Mouse (Mus musculus) heart, adult 2 months (tissue): ENCODE results near the gene Apoh. TPM values are rescaled to one million over a fixed set of nuclear protein-coding genes. Genes with fewer than 3 reads are reported as not detected.

Source experiments
- DNase-seq, 2 experiments: peaks; one replicate each; pipeline ENCODE4 v3.0.0; 2021
- H3K27ac ChIP-seq: fragments of 200-600 bp; 2 replicates; pipeline ENCODE4 v1.8.1; 2022
- H3K27me3 ChIP-seq: fragments of 200-500 bp; 2 replicates; pipeline ENCODE4 v1.6.1; 2012; ENCODE audit warnings: mild to moderate bottlenecking, low read length, inconsistent platforms, mixed read lengths; ENCODE audit not compliant: control insufficient read depth, insufficient read depth
- H3K36me3 ChIP-seq: fragments of 200-500 bp; 2 replicates; pipeline ENCODE4 v1.6.1; 2012; ENCODE audit warnings: low read length, inconsistent platforms; ENCODE audit not compliant: control insufficient read depth, insufficient read depth
- H3K4me1 ChIP-seq: fragments of 200-500 bp; 2 replicates; pipeline ENCODE4 v1.6.1; 2011; ENCODE audit warnings: low read length; ENCODE audit not compliant: control insufficient read depth, insufficient read depth
- H3K4me3 ChIP-seq: fragments of 200-600 bp; 2 replicates; pipeline ENCODE4 v1.8.1; 2022
- H3K79me2 ChIP-seq: fragments of 200-500 bp; replicated peaks from 2 replicates; pipeline ENCODE4 v1.6.1; 2012; ENCODE audit warnings: mild to moderate bottlenecking, inconsistent platforms, low read length, moderate library complexity, mixed read lengths; ENCODE audit not compliant: control insufficient read depth, insufficient read depth
- H3K9ac ChIP-seq: fragments of 200-500 bp; 2 replicates; pipeline ENCODE4 v1.6.1; 2012; ENCODE audit warnings: low read depth, mild to moderate bottlenecking, control low read depth, inconsistent platforms, low read length, mixed read lengths
- CTCF ChIP-seq: fragments of 200-600 bp; IDR thresholded peaks from 2 replicates; pipeline ENCODE4 v1.8.1; 2022; ENCODE audit warnings: antibody characterized with exemption, mild to moderate bottlenecking, moderate library complexity
- EP300 ChIP-seq: fragments of 200-500 bp; IDR thresholded peaks from 2 replicates; pipeline ENCODE4 v1.6.1; 2011; ENCODE audit warnings: low read depth, low read length, control low read depth; ENCODE audit not compliant: insufficient read depth
- POLR2A ChIP-seq: fragments of 200-500 bp; IDR thresholded peaks from 2 replicates; pipeline ENCODE4 v1.6.1; 2011; ENCODE audit warnings: mild to moderate bottlenecking, low read depth, low read length, control low read depth; ENCODE audit not compliant: insufficient read depth
- WGBS: fragments of 180-500 bp; shearing (Covaris S2); methylation state at CpG from one replicate; pipeline ENCODE4 v1.1.7; 2018; 5-methylcytosine and 5-hydroxymethylcytosine counted together
- intact Hi-C: fragments of 180-260 bp; cut with DNase I; formaldehyde crosslinking; loops from one replicate; pipeline ENCODE4 v1.15.1; 2025
- polyA plus RNA-seq: library from polyadenylated mRNA; depleted of rRNA; stranded (reverse); fragments of >200 nt; gene quantifications from 2 replicates; pipeline ENCODE4 v1.2.3, GENCODE M21; 2012
- total RNA-seq, 2 experiments: library from RNA; stranded (reverse); gene quantifications; 2 replicates each; pipeline ENCODE4 v1.2.3; 2021

Apoh gene
- total and polyA plus RNA-seq, 3 experiments: 0.35 TPM; not detected in 2

DNA sequence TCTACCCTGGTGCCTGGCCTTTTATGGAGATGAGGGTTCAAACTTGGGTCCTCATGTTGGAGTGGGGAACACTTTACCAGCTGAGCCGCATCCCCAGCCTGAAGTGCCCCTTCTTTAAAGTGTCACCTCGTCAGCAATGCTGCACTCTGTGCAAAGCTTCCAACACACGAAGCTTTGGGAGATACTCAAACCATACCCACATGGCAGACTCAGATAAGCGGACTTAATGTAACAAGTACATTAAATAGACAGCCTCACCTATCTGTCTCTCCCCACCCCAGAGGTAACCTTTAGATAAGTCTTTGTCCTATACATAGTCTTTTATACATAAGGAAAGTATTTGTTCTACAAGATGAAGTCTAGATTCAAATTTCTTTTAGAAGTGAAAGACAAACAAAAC lies 17.8 kb downstream of the Apoh start:
- no peak overlapping the region for H3K27ac ChIP-seq
- DNase-seq: no peak
- no peaks in the 10 kb centered on the region for H3K27me3 ChIP-seq
- TF ChIP-seq POLR2A (no peak), CTCF (no peak), EP300 (no peak)
- H3K79me2 ChIP-seq: no peaks in the 10 kb centered on the region
- no peaks in the 10 kb centered on the region for H3K4me1 ChIP-seq
- no peak overlapping the region for H3K9ac ChIP-seq
- H3K4me3 ChIP-seq: no peak overlapping the region
- H3K36me3 ChIP-seq: no peaks in the 10 kb centered on the region
- 75% methylated on average over 4 of the region's 4 CpGs for WGBS
- intact Hi-C loops: no loop called here

GRCm38 (mm10) chr11:108362965-108363364 lies 19.8 kb downstream of the Apoh start:
- H3K4me1 ChIP-seq: no peaks in the 10 kb centered on the region

DNA sequence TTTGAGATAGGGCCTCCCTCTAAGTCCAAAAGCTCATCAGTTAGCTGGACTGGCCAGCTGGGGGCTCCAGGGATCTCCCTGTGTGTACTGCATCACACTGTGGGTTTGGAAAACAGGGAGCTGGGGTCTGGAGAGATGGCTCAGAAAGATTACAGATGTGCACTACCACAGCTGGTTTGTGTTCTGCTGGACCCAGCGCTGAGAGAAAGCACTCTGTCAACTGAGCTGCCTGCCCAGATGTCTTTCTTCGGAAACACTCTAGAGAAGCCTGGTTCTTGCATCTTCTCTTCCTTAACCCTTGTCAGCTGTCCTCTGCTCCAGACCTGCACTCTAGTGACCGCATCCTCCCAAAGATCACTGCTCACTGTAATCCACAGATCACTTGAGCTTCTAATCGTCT lies 20.8 kb downstream of the Apoh start:
- Histone ChIP-seq H3K27ac (no peak overlapping the region), H3K4me1 (no peaks in the 10 kb centered on the region), H3K9ac (no peak overlapping the region), H3K79me2 (no peaks in the 10 kb centered on the region), H3K36me3 (no peaks in the 10 kb centered on the region), H3K27me3 (no peaks in the 10 kb centered on the region), H3K4me3 (no peak overlapping the region)
- DNase-seq: no peak
- TF ChIP-seq CTCF (no peak), EP300 (no peak), POLR2A (no peak)
- intact Hi-C loops: no loop called here
- WGBS: 63% methylated on average over 4 of the region's 4 CpGs

More at GRCm38 (mm10) chr11:108362965-108363364, 19.8 kb downstream of the Apoh start:
- Histone ChIP-seq H3K27me3 (no peaks in the 10 kb centered on the region), H3K27ac (no peak overlapping the region), H3K79me2 (no peaks in the 10 kb centered on the region), H3K9ac (no peak overlapping the region), H3K4me3 (no peak overlapping the region), H3K36me3 (no peaks in the 10 kb centered on the region)
- 91% methylated on average over 5 of the region's 5 CpGs for WGBS
- intact Hi-C loops: no loop called here
- no peak for DNase-seq
- TF ChIP-seq POLR2A (no peak), CTCF (no peak), EP300 (no peak)

- H3K4me1 ChIP-seq: no peaks in the 10 kb centered on the region
- TF ChIP-seq CTCF: no peak
- no peak for TF ChIP-seq POLR2A
- DNase-seq: no peak
- no peak overlapping the region for H3K27ac ChIP-seq
- no peak overlapping the region for H3K9ac ChIP-seq
- H3K36me3 ChIP-seq: no peaks in the 10 kb centered on the region
- intact Hi-C loops: no loop called here
- H3K79me2 ChIP-seq: no peaks in the 10 kb centered on the region
- H3K4me3 ChIP-seq: no peak overlapping the region
- WGBS: 16% methylated on average over 7 of the region's 7 CpGs
- H3K27me3 ChIP-seq: no peaks in the 10 kb centered on the region
These were observed 21.9 kb downstream of the Apoh start for GRCm38 (mm10) chr11:108364945-108365589.

DNA sequence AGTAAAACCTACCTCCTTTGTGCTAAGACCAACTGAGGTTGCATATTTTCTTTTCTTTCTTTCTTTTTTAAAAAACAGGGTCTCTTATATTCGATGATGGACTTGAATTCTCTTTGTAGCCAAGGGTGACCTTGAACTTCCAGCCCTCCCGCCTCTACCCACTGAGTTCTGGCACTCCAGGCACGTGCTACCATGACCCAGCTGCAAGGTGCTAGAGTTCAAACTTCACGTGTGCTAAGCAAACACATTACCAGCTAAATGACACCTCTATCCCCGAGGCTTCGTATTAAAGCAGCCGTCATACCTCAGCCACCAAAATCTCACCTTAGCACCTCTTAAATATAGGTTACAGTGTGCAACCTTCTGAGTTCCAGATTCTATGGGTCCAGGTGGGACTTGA lies 22.4 kb downstream of the Apoh start:
- intact Hi-C loops: no loop called here
- Histone ChIP-seq H3K4me1 (no peaks in the 10 kb centered on the region), H3K36me3 (no peaks in the 10 kb centered on the region), H3K4me3 (no peak overlapping the region), H3K79me2 (no peaks in the 10 kb centered on the region), H3K9ac (no peak overlapping the region), H3K27ac (no peak overlapping the region), H3K27me3 (no peaks in the 10 kb centered on the region)
- WGBS: 76% methylated on average over 7 of the region's 7 CpGs
- no peak for DNase-seq
- TF ChIP-seq EP300 (no peak), CTCF (no peak), POLR2A (no peak)

DNA sequence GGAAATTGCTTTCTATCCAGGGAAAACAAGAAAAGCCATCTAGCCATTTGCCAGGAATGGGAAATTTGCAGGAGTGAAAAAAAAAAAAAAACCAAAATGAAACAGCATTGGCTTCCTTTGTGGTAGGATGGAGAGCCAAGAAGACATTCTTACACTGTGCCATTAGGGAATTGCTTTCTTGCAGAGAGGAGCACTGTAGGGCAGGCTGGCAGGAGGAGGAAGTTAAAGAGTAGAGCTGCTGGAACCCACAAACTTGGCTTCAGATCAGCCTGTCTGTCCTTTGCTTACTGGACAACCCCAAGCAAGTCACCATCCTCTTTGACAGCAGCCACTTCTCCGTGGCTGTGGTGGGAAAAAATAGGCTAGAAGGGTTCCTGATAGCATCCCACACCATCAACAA lies 23.9 kb downstream of the Apoh start:
- Histone ChIP-seq H3K4me1 (no peaks in the 10 kb centered on the region), H3K27ac (no peak overlapping the region), H3K27me3 (no peaks in the 10 kb centered on the region), H3K79me2 (no peaks in the 10 kb centered on the region), H3K9ac (no peak overlapping the region), H3K4me3 (no peak overlapping the region), H3K36me3 (no peaks in the 10 kb centered on the region)
- DNase-seq: no peak
- intact Hi-C loops: no loop called here
- 48% methylated on average over 1 of the region's 1 CpGs for WGBS
- TF ChIP-seq CTCF (no peak), POLR2A (no peak), EP300 (no peak)
